Mouse (Mus musculus): ENCODE results near the gene Rimklb. TPM values are rescaled to one million over a fixed set of nuclear protein-coding genes. Genes with fewer than 3 reads are reported as not detected.

The Rimklb gene
- polyA plus RNA-seq, 1 experiment from 2014 or later: 2.4 TPM

GRCm38 (mm10) chr6:122532883-122533302 lies 34.3 kb upstream of the Rimklb start:
- no peaks in the 10 kb centered on the region for H3K36me3 ChIP-seq (ENCODE audit: control insufficient read depth, insufficient read depth, low read length)
- no peaks in the 10 kb centered on the region for H3K27me3 ChIP-seq (ENCODE audit: control insufficient read depth, insufficient read depth, low read length)
- no peak overlapping the region for H3K9ac ChIP-seq (ENCODE audit: low read length)
- peak overlapping the region; percentile 4 to 16; a peak in 2 of 4 replicates for H3K4me3 ChIP-seq (ENCODE audit: control insufficient read depth in 1 of 2, insufficient read depth in 1 of 2, low read depth in 1 of 2, low read length in 2 of 2)
- H3K27ac ChIP-seq (replicated peaks in 1 of 2; ENCODE audit: control insufficient read depth in 1 of 2, insufficient read depth in 1 of 2, low read depth in 2 of 2, low read length in 2 of 2): no peak overlapping the region
- ATAC-seq (ENCODE audit: insufficient number of reproducible peaks, insufficient read depth, low FRiP score, low read depth): no peak
- WGBS: 18% methylated on average over 4 of the region's 4 CpGs
- peaks cover 0 to 3% of the 10 kb centered on the region in 2 experiments; a peak in 1 of 4 replicates for H3K4me1 ChIP-seq (ENCODE audit: control insufficient read depth in 2 of 2, insufficient read depth in 2 of 2, low read length in 2 of 2)
- H3K9me3 ChIP-seq (ENCODE audit: control insufficient read depth, low read length): no peaks in the 10 kb centered on the region
- H3K4me2 ChIP-seq (ENCODE audit: low read length): peak overlapping the region; percentile 49

- ATAC-seq (ENCODE audit: insufficient number of reproducible peaks, insufficient read depth, low FRiP score, low read depth): no peak
- Histone ChIP-seq H3K27ac (replicated peaks in 1 of 2; ENCODE audit: control insufficient read depth in 1 of 2, insufficient read depth in 1 of 2, low read depth in 2 of 2, low read length in 2 of 2) (no peak overlapping the region), H3K36me3 (ENCODE audit: control insufficient read depth, insufficient read depth, low read length) (no peaks in the 10 kb centered on the region), H3K4me2 (ENCODE audit: low read length) (no peak overlapping the region), H3K27me3 (ENCODE audit: control insufficient read depth, insufficient read depth, low read length) (no peaks in the 10 kb centered on the region), H3K9me3 (ENCODE audit: control insufficient read depth, low read length) (no peaks in the 10 kb centered on the region), H3K4me1 (ENCODE audit: control insufficient read depth in 2 of 2, insufficient read depth in 2 of 2, low read length in 2 of 2) (peaks cover 0 to 3% of the 10 kb centered on the region in 2 experiments; a peak in 1 of 4 replicates), H3K9ac (ENCODE audit: low read length) (no peak overlapping the region), H3K4me3 (ENCODE audit: control insufficient read depth in 1 of 2, insufficient read depth in 1 of 2, low read depth in 1 of 2, low read length in 2 of 2) (no peak overlapping the region)
- 71% methylated on average over 8 of the region's 8 CpGs for WGBS
These were observed 33.1 kb upstream of the Rimklb start for GRCm38 (mm10) chr6:122531466-122532174.

GRCm38 (mm10) chr6:122528136-122528535 lies 29.6 kb upstream of the Rimklb start:
- H3K36me3 ChIP-seq (ENCODE audit: control insufficient read depth, insufficient read depth, low read length): no peaks in the 10 kb centered on the region
- no peak overlapping the region for H3K4me2 ChIP-seq (ENCODE audit: low read length)
- no peak overlapping the region for H3K4me3 ChIP-seq (ENCODE audit: control insufficient read depth in 1 of 2, insufficient read depth in 1 of 2, low read depth in 1 of 2, low read length in 2 of 2)
- no peak for ATAC-seq (ENCODE audit: insufficient number of reproducible peaks, insufficient read depth, low FRiP score, low read depth)
- H3K4me1 ChIP-seq (ENCODE audit: control insufficient read depth in 2 of 2, insufficient read depth in 2 of 2, low read length in 2 of 2): peaks cover 0 to 3% of the 10 kb centered on the region in 2 experiments; a peak in 1 of 4 replicates
- no peaks in the 10 kb centered on the region for H3K9me3 ChIP-seq (ENCODE audit: control insufficient read depth, low read length)
- H3K9ac ChIP-seq (ENCODE audit: low read length): no peak overlapping the region
- H3K27me3 ChIP-seq (ENCODE audit: control insufficient read depth, insufficient read depth, low read length): no peaks in the 10 kb centered on the region
- no peak overlapping the region for H3K27ac ChIP-seq (replicated peaks in 1 of 2; ENCODE audit: control insufficient read depth in 1 of 2, insufficient read depth in 1 of 2, low read depth in 2 of 2, low read length in 2 of 2)
- 75% methylated on average over 11 of the region's 11 CpGs for WGBS

DNA sequence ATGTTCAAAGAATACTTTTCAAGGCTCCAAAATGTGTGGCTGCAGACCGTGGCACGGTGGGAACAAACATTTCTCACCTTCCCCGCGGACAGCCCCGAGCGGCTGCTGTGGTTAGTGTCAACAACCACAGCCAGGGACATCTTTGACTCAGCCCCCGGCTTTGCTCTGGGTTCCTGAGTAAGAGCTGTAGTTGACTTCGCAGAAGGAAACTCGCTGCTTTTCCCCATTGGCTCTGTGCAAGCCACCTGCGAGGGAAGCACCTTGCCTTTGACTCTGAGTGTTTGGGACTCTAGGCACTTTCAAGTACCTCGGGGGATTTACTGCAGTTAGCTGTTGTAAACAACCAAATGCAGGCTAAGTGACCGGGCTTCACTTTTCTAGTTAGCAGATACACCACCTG lies 29.0 kb upstream of the Rimklb start:
- ATAC-seq (ENCODE audit: insufficient number of reproducible peaks, insufficient read depth, low FRiP score, low read depth): no peak
- no peaks in the 10 kb centered on the region for H3K9me3 ChIP-seq (ENCODE audit: control insufficient read depth, low read length)
- H3K4me3 ChIP-seq (ENCODE audit: control insufficient read depth in 1 of 2, insufficient read depth in 1 of 2, low read depth in 1 of 2, low read length in 2 of 2): no peak overlapping the region
- H3K27ac ChIP-seq (replicated peaks in 1 of 2; ENCODE audit: control insufficient read depth in 1 of 2, insufficient read depth in 1 of 2, low read depth in 2 of 2, low read length in 2 of 2): no peak overlapping the region
- no peaks in the 10 kb centered on the region for H3K4me1 ChIP-seq (ENCODE audit: control insufficient read depth in 2 of 2, insufficient read depth in 2 of 2, low read length in 2 of 2)
- WGBS: 21% methylated on average over 12 of the region's 12 CpGs
- no peaks in the 10 kb centered on the region for H3K36me3 ChIP-seq (ENCODE audit: control insufficient read depth, insufficient read depth, low read length)
- H3K4me2 ChIP-seq (ENCODE audit: low read length): no peak overlapping the region
- no peaks in the 10 kb centered on the region for H3K27me3 ChIP-seq (ENCODE audit: control insufficient read depth, insufficient read depth, low read length)
- no peak overlapping the region for H3K9ac ChIP-seq (ENCODE audit: low read length)

GRCm38 (mm10) chr6:122523289-122523688 lies 24.7 kb upstream of the Rimklb start:
- 80% methylated on average over 8 of the region's 8 CpGs for WGBS
- Histone ChIP-seq H3K4me2 (ENCODE audit: low read length) (no peak overlapping the region), H3K36me3 (ENCODE audit: control insufficient read depth, insufficient read depth, low read length) (no peaks in the 10 kb centered on the region), H3K27ac (replicated peaks in 1 of 2; ENCODE audit: control insufficient read depth in 1 of 2, insufficient read depth in 1 of 2, low read depth in 2 of 2, low read length in 2 of 2) (no peak overlapping the region), H3K9me3 (ENCODE audit: control insufficient read depth, low read length) (no peaks in the 10 kb centered on the region), H3K4me1 (ENCODE audit: control insufficient read depth in 2 of 2, insufficient read depth in 2 of 2, low read length in 2 of 2) (no peaks in the 10 kb centered on the region), H3K27me3 (ENCODE audit: control insufficient read depth, insufficient read depth, low read length) (no peaks in the 10 kb centered on the region), H3K4me3 (ENCODE audit: control insufficient read depth in 1 of 2, insufficient read depth in 1 of 2, low read depth in 1 of 2, low read length in 2 of 2) (no peak overlapping the region), H3K9ac (ENCODE audit: low read length) (no peak overlapping the region)
- ATAC-seq (ENCODE audit: insufficient number of reproducible peaks, insufficient read depth, low FRiP score, low read depth): no peak

DNA sequence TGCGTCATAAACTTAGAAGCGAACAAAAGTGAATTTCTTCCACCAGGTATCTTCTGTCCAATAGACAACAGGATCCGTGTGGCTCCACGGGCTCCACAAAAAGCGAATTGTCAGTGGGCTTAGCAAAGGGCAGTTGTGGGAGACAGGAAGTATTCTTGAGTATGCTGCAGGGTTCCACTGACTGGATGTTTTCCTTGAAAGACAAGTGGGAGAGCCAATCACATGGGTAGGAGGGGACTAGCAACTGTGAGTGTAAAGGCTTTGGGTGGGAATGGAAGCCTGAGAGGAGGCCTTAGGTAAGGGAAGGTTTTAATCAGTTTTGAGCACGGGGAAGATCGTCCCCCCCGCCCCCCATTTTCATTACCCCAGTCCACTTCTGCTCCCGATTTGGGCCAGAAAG lies 24.0 kb upstream of the Rimklb start:
- H3K9ac ChIP-seq (ENCODE audit: low read length): no peak overlapping the region
- ATAC-seq (ENCODE audit: insufficient number of reproducible peaks, insufficient read depth, low FRiP score, low read depth): no peak
- WGBS: 67% methylated on average over 9 of the region's 9 CpGs
- H3K9me3 ChIP-seq (ENCODE audit: control insufficient read depth, low read length): no peaks in the 10 kb centered on the region
- H3K4me3 ChIP-seq (ENCODE audit: control insufficient read depth in 1 of 2, insufficient read depth in 1 of 2, low read depth in 1 of 2, low read length in 2 of 2): no peak overlapping the region
- no peak overlapping the region for H3K27ac ChIP-seq (replicated peaks in 1 of 2; ENCODE audit: control insufficient read depth in 1 of 2, insufficient read depth in 1 of 2, low read depth in 2 of 2, low read length in 2 of 2)
- no peaks in the 10 kb centered on the region for H3K27me3 ChIP-seq (ENCODE audit: control insufficient read depth, insufficient read depth, low read length)
- H3K36me3 ChIP-seq (ENCODE audit: control insufficient read depth, insufficient read depth, low read length): no peaks in the 10 kb centered on the region
- H3K4me1 ChIP-seq (ENCODE audit: control insufficient read depth in 2 of 2, insufficient read depth in 2 of 2, low read length in 2 of 2): no peaks in the 10 kb centered on the region
- no peak overlapping the region for H3K4me2 ChIP-seq (ENCODE audit: low read length)

- no peaks in the 10 kb centered on the region for H3K4me1 ChIP-seq (ENCODE audit: control insufficient read depth in 2 of 2, insufficient read depth in 2 of 2, low read length in 2 of 2)
- no peaks in the 10 kb centered on the region for H3K9me3 ChIP-seq (ENCODE audit: control insufficient read depth, low read length)
- H3K27me3 ChIP-seq (ENCODE audit: control insufficient read depth, insufficient read depth, low read length): no peaks in the 10 kb centered on the region
- ATAC-seq (ENCODE audit: insufficient number of reproducible peaks, insufficient read depth, low FRiP score, low read depth): no peak
- no peaks in the 10 kb centered on the region for H3K36me3 ChIP-seq (ENCODE audit: control insufficient read depth, insufficient read depth, low read length)
- no peak overlapping the region for H3K4me2 ChIP-seq (ENCODE audit: low read length)
- H3K4me3 ChIP-seq (ENCODE audit: control insufficient read depth in 1 of 2, insufficient read depth in 1 of 2, low read depth in 1 of 2, low read length in 2 of 2): no peak overlapping the region
- WGBS: 28% methylated on average over 2 of the region's 2 CpGs
- H3K9ac ChIP-seq (ENCODE audit: low read length): no peak overlapping the region
- H3K27ac ChIP-seq (replicated peaks in 1 of 2; ENCODE audit: control insufficient read depth in 1 of 2, insufficient read depth in 1 of 2, low read depth in 2 of 2, low read length in 2 of 2): no peak overlapping the region
These were observed 20.8 kb upstream of the Rimklb start for GRCm38 (mm10) chr6:122519384-122519783.

GRCm38 (mm10) chr6:122517668-122518067 lies 19.1 kb upstream of the Rimklb start:
- H3K4me1 ChIP-seq (ENCODE audit: control insufficient read depth in 2 of 2, insufficient read depth in 2 of 2, low read length in 2 of 2): no peaks in the 10 kb centered on the region; a peak in 1 of 4 replicates
- H3K4me3 ChIP-seq (ENCODE audit: control insufficient read depth in 1 of 2, insufficient read depth in 1 of 2, low read depth in 1 of 2, low read length in 2 of 2): no peak overlapping the region
- 68% methylated on average over 1 of the region's 1 CpGs for WGBS
- no peak overlapping the region for H3K4me2 ChIP-seq (ENCODE audit: low read length)
- no peak overlapping the region for H3K27ac ChIP-seq (replicated peaks in 1 of 2; ENCODE audit: control insufficient read depth in 1 of 2, insufficient read depth in 1 of 2, low read depth in 2 of 2, low read length in 2 of 2)
- no peak overlapping the region for H3K9ac ChIP-seq (ENCODE audit: low read length)
- no peak for ATAC-seq (ENCODE audit: insufficient number of reproducible peaks, insufficient read depth, low FRiP score, low read depth)
- no peaks in the 10 kb centered on the region for H3K27me3 ChIP-seq (ENCODE audit: control insufficient read depth, insufficient read depth, low read length)
- no peaks in the 10 kb centered on the region for H3K9me3 ChIP-seq (ENCODE audit: control insufficient read depth, low read length)
- H3K36me3 ChIP-seq (ENCODE audit: control insufficient read depth, insufficient read depth, low read length): no peaks in the 10 kb centered on the region

All from heart, embryonic 14.5 days (tissue).